Mouse (Mus musculus): ENCODE results near the gene Ctdsp2. TPM values are rescaled to one million over a fixed set of nuclear protein-coding genes. Genes with fewer than 3 reads are reported as not detected.

The Ctdsp2 gene
- total and polyA plus RNA-seq, 3 experiments, result 8.9 to 21.9 (median 20.2) TPM

- Histone ChIP-seq H3K9ac (ENCODE audit: insufficient read depth, low read depth) (no peak overlapping the region), H3K79me2 (replicated peaks; ENCODE audit: control insufficient read depth, extremely low read depth, insufficient read depth, poor library complexity, severe bottlenecking) (no peaks in the 10 kb centered on the region), H3K36me3 (replicated peaks in 1 of 2; ENCODE audit: control insufficient read depth in 1 of 2, insufficient read depth in 1 of 2, low read length in 1 of 2) (peaks cover 0 to 32% of the 10 kb centered on the region in 2 experiments), H3K27ac (ENCODE audit: insufficient read depth, low read depth) (no peak overlapping the region), H3K4me1 (ENCODE audit: control insufficient read depth in 1 of 2, insufficient read depth in 2 of 2) (peaks cover 8 to 27% of the 10 kb centered on the region in 2 experiments), H3K4me2 (ENCODE audit: insufficient read depth, low read depth, poor library complexity, severe bottlenecking) (no peak overlapping the region), H3K27me3 (replicated peaks) (no peaks in the 10 kb centered on the region), H3K9me3 (replicated peaks; ENCODE audit: low read length) (no peaks in the 10 kb centered on the region), H3K4me3 (replicated peaks in 1 of 3; ENCODE audit: low read depth in 2 of 3, low read length in 2 of 3, poor library complexity in 1 of 3) (no peak overlapping the region)
- in situ Hi-C loops (cut with MboI; ENCODE audit: low pct_ligation_motif_present, low pct_unique_long_range_greater_than_20kb, low sequenced_read_pairs) (no loop called here), dilution Hi-C loops (cut with MboI; ENCODE audit: extremely low pct_ligation_motif_present, extremely low pct_unique_long_range_greater_than_20kb, low sequenced_read_pairs) (no loop called here)
- no peak for DNase-seq (ENCODE audit: extremely low read depth)
- TF ChIP-seq POLR2A (IDR thresholded peaks at IDR 0.05; ENCODE audit: low read depth, low read length) (no peak), SMC3 (IDR thresholded peaks at IDR 0.05; ENCODE audit: low read depth, low read length) (no peak), E2F4 (IDR thresholded peaks at IDR 0.05; ENCODE audit: insufficient replicate concordance, low read depth, low read length) (no peak), NRF1 (IDR thresholded peaks at IDR 0.05; ENCODE audit: low read depth, low read length) (no peak), MAFK (IDR thresholded peaks at IDR 0.05; ENCODE audit: insufficient replicate concordance, low read length) (no peak), NELFE (IDR thresholded peaks at IDR 0.05; ENCODE audit: low read depth, low read length) (no peak), POLR2AphosphoS2 (IDR thresholded peaks at IDR 0.05; ENCODE audit: low read depth, low read length) (no peak), BHLHE40 (IDR thresholded peaks at IDR 0.05; ENCODE audit: low read depth, low read length) (no peak), RAD21 (IDR thresholded peaks at IDR 0.05; ENCODE audit: low read depth, low read length) (no peak), IRF4 (IDR thresholded peaks at IDR 0.05; ENCODE audit: low read depth, low read length) (no peak), MXI1 (IDR thresholded peaks at IDR 0.05; ENCODE audit: low read depth, low read length) (no peak), EP300 (IDR thresholded peaks at IDR 0.05; ENCODE audit: low read length) (no peak), TBP (conservative IDR thresholded peaks at IDR 0.05; ENCODE audit: low read depth, low read length) (no peak), ZC3H11A (IDR thresholded peaks at IDR 0.05; ENCODE audit: low read depth, low read length) (no peak), ETS1 (conservative IDR thresholded peaks at IDR 0.05; ENCODE audit: low read depth, low read length) (no peak), RCOR1 (conservative IDR thresholded peaks at IDR 0.05; ENCODE audit: low read depth, low read length) (no peak), CHD2 (IDR thresholded peaks at IDR 0.05; ENCODE audit: low read length) (no peak), PAX5 (IDR thresholded peaks at IDR 0.05; ENCODE audit: low read length) (no peak), TCF12 (IDR thresholded peaks at IDR 0.05; ENCODE audit: low read depth, low read length) (no peak)
Measured at GRCm38 (mm10) chr10:127036273-127036672, 57.8 kb downstream of the Ctdsp2 start.

DNA sequence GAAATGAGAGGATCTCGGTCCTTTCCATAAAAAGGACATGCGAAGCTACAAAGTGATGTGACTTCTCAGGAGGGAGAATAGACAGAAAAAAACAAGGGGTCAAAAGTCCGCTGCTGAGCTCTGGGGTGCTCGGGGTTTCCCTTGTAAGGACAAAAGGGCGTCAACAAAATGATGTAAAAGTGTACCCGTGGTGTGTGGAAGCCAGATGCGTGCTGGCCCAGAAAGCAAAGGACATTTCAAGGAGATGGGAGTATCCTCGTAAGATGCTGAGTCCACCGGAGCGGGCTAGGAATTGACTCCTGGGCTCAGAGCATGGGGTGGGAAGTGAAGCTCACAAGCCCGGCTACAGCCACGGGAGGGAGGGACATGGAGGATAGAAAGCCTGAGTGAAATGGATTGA, 59.1 kb downstream of the Ctdsp2 start:
- Histone ChIP-seq H3K9ac (ENCODE audit: insufficient read depth, low read depth) (no peak overlapping the region), H3K4me1 (ENCODE audit: control insufficient read depth in 1 of 2, insufficient read depth in 2 of 2) (peaks cover 8 to 22% of the 10 kb centered on the region in 2 experiments), H3K4me3 (replicated peaks in 1 of 3; ENCODE audit: low read depth in 2 of 3, low read length in 2 of 3, poor library complexity in 1 of 3) (no peak overlapping the region), H3K27ac (ENCODE audit: insufficient read depth, low read depth) (no peak overlapping the region), H3K4me2 (ENCODE audit: insufficient read depth, low read depth, poor library complexity, severe bottlenecking) (no peak overlapping the region), H3K27me3 (replicated peaks) (no peaks in the 10 kb centered on the region), H3K79me2 (replicated peaks; ENCODE audit: control insufficient read depth, extremely low read depth, insufficient read depth, poor library complexity, severe bottlenecking) (peaks cover 3% of the 10 kb centered on the region; the same call in 1 of the 2 replicates), H3K36me3 (replicated peaks in 1 of 2; ENCODE audit: control insufficient read depth in 1 of 2, insufficient read depth in 1 of 2, low read length in 1 of 2) (peaks cover 0 to 32% of the 10 kb centered on the region in 2 experiments), H3K9me3 (replicated peaks; ENCODE audit: low read length) (no peaks in the 10 kb centered on the region)
- in situ Hi-C loops (cut with MboI; ENCODE audit: low pct_ligation_motif_present, low pct_unique_long_range_greater_than_20kb, low sequenced_read_pairs) (no loop called here), dilution Hi-C loops (cut with MboI; ENCODE audit: extremely low pct_ligation_motif_present, extremely low pct_unique_long_range_greater_than_20kb, low sequenced_read_pairs) (no loop called here)
- TF ChIP-seq NELFE (IDR thresholded peaks at IDR 0.05; ENCODE audit: low read depth, low read length) (no peak), BHLHE40 (IDR thresholded peaks at IDR 0.05; ENCODE audit: low read depth, low read length) (no peak), MAX (IDR thresholded peaks at IDR 0.05; ENCODE audit: low read length) (no peak)
- DNase-seq (ENCODE audit: extremely low read depth), result no peak
